Mouse (Mus musculus): ENCODE results near the gene Armc7. TPM values are rescaled to one million over a fixed set of nuclear protein-coding genes. Genes with fewer than 3 reads are reported as not detected.

Gene Armc7
- polyA plus RNA-seq, 1 experiment = 6.2 TPM

- H3ac ChIP-seq (ENCODE audit: control insufficient read depth, insufficient read length) = no peak within 1 kb of the TSS
- no peaks in the 10 kb centered on the region for H3K36me3 ChIP-seq (ENCODE audit: control insufficient read depth, insufficient read depth)
- TF ChIP-seq MYOG (IDR thresholded peaks at IDR 0.05; ENCODE audit: control insufficient read depth in 1 of 3, insufficient read depth in 1 of 3, insufficient read length in 2 of 3, low read depth in 2 of 3) = no peak
- no peak for TF ChIP-seq SRF (IDR thresholded peaks at IDR 0.05; ENCODE audit: control insufficient read depth, insufficient read length, low read depth)
- no peaks in the 10 kb centered on the region for H3K27me3 ChIP-seq (ENCODE audit: control insufficient read depth, insufficient read depth, insufficient read length)
- no peaks in the 10 kb centered on the region for H3K79me2 ChIP-seq (ENCODE audit: control insufficient read depth, insufficient read depth)
- no peak within 1 kb of the TSS for H3K4me3 ChIP-seq
- H3K4me2 ChIP-seq (ENCODE audit: low read depth) = no peak within 1 kb of the TSS
Observed at GRCm38 (mm10) chr11:115439906-115440595, 35.4 kb upstream of the Armc7 start, which contains the start of gene Trim80. Gene Trim80 (plus strand): TSS chr11:115440545.

DNA sequence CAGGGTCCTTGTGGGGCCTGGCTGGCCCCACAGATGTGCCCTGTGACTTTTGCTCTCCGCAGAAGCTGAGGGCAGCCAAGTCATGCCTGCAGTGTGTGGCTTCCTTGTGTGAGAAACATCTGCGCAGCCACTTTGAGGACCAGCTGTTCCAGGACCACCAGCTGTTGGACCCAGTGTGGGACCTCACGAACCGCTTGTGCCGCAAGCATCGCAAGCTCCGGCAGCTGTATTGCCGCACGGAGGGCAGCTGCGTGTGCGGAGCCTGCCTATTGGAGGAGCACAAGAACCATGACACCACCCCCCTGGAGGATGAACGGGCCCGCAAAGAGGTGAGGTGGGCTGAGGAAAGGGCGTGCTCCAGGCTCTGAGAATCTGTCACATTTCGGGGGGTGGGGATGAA is 34.0 kb upstream of the Armc7 start:
- H3ac ChIP-seq (ENCODE audit: control insufficient read depth, insufficient read length) = no peak overlapping the region
- no peak overlapping the region for H3K4me2 ChIP-seq (ENCODE audit: low read depth)
- H3K4me3 ChIP-seq = no peak overlapping the region
- H3K79me2 ChIP-seq (ENCODE audit: control insufficient read depth, insufficient read depth) = no peaks in the 10 kb centered on the region
- no peaks in the 10 kb centered on the region for H3K27me3 ChIP-seq (ENCODE audit: control insufficient read depth, insufficient read depth, insufficient read length)
- no peak for TF ChIP-seq POLR2AphosphoS2 (IDR thresholded peaks at IDR 0.05; ENCODE audit: insufficient read length, low read depth)
- no peak for TF ChIP-seq REST (IDR thresholded peaks at IDR 0.05; ENCODE audit: insufficient read depth, insufficient read length)
- TF ChIP-seq CEBPB (IDR thresholded peaks at IDR 0.05; ENCODE audit: insufficient read depth, poor library complexity, severe bottlenecking) = no peak
- TF ChIP-seq SRF (IDR thresholded peaks at IDR 0.05; ENCODE audit: control insufficient read depth, insufficient read length, low read depth) = no peak
- no peak for TF ChIP-seq USF1 (IDR thresholded peaks at IDR 0.05; ENCODE audit: low read depth)
- TF ChIP-seq MYOD1 (IDR thresholded peaks at IDR 0.05; ENCODE audit: control insufficient read depth in 1 of 3, insufficient read length in 2 of 3, low read depth in 2 of 3) = no peak
- TF ChIP-seq POLR2A (IDR thresholded peaks at IDR 0.05; ENCODE audit: insufficient read length, low read depth) = no peak
- no peak for TF ChIP-seq MYOG (IDR thresholded peaks at IDR 0.05; ENCODE audit: control insufficient read depth in 1 of 3, insufficient read depth in 1 of 3, insufficient read length in 2 of 3, low read depth in 2 of 3)
- no peak for TF ChIP-seq TCF3 (IDR thresholded peaks at IDR 0.05; ENCODE audit: insufficient read length, low read depth)
- no peak for TF ChIP-seq MAX (IDR thresholded peaks at IDR 0.05; ENCODE audit: low read depth)
- H3K36me3 ChIP-seq (ENCODE audit: control insufficient read depth, insufficient read depth) = no peaks in the 10 kb centered on the region

- no peaks in the 10 kb centered on the region for H3K79me2 ChIP-seq (ENCODE audit: control insufficient read depth, insufficient read depth)
- H3K4me2 ChIP-seq (ENCODE audit: low read depth) = no peak overlapping the region
- TF ChIP-seq POLR2A (IDR thresholded peaks at IDR 0.05; ENCODE audit: insufficient read length, low read depth) (no peak), MYOG (IDR thresholded peaks at IDR 0.05; ENCODE audit: control insufficient read depth in 1 of 3, insufficient read depth in 1 of 3, insufficient read length in 2 of 3, low read depth in 2 of 3) (no peak), MAX (IDR thresholded peaks at IDR 0.05; ENCODE audit: low read depth) (no peak), MYOD1 (IDR thresholded peaks at IDR 0.05; ENCODE audit: control insufficient read depth in 1 of 3, insufficient read length in 2 of 3, low read depth in 2 of 3) (no peak), REST (IDR thresholded peaks at IDR 0.05; ENCODE audit: insufficient read depth, insufficient read length) (no peak), USF1 (IDR thresholded peaks at IDR 0.05; ENCODE audit: low read depth) (no peak), TCF12 (IDR thresholded peaks at IDR 0.05; ENCODE audit: insufficient read depth, poor library complexity, severe bottlenecking) (no peak), POLR2AphosphoS2 (IDR thresholded peaks at IDR 0.05; ENCODE audit: insufficient read length, low read depth) (no peak)
- no peaks in the 10 kb centered on the region for H3K36me3 ChIP-seq (ENCODE audit: control insufficient read depth, insufficient read depth)
- no peak overlapping the region for H3ac ChIP-seq (ENCODE audit: control insufficient read depth, insufficient read length)
- H3K4me3 ChIP-seq = no peak overlapping the region
- peaks cover 19% of the 10 kb centered on the region for H3K27me3 ChIP-seq (ENCODE audit: control insufficient read depth, insufficient read depth, insufficient read length)
Observed at GRCm38 (mm10) chr11:115446906-115447305, 28.6 kb upstream of the Armc7 start.

GRCm38 (mm10) chr11:115447321-115447885 is 28.1 kb upstream of the Armc7 start:
- no peak overlapping the region for H3K4me3 ChIP-seq
- no peaks in the 10 kb centered on the region for H3K79me2 ChIP-seq (ENCODE audit: control insufficient read depth, insufficient read depth)
- H3K27me3 ChIP-seq (ENCODE audit: control insufficient read depth, insufficient read depth, insufficient read length) = peaks cover 19% of the 10 kb centered on the region
- no peak overlapping the region for H3K4me2 ChIP-seq (ENCODE audit: low read depth)
- no peak overlapping the region for H3ac ChIP-seq (ENCODE audit: control insufficient read depth, insufficient read length)
- no peaks in the 10 kb centered on the region for H3K36me3 ChIP-seq (ENCODE audit: control insufficient read depth, insufficient read depth)
- TF ChIP-seq POLR2A (IDR thresholded peaks at IDR 0.05; ENCODE audit: insufficient read length, low read depth) (no peak), USF1 (IDR thresholded peaks at IDR 0.05; ENCODE audit: low read depth) (no peak), POLR2AphosphoS2 (IDR thresholded peaks at IDR 0.05; ENCODE audit: insufficient read length, low read depth) (no peak), TCF3 (IDR thresholded peaks at IDR 0.05; ENCODE audit: insufficient read length, low read depth) (no peak), E2F4 (IDR thresholded peaks at IDR 0.05; ENCODE audit: insufficient read depth) (no peak), REST (IDR thresholded peaks at IDR 0.05; ENCODE audit: insufficient read depth, insufficient read length) (no peak), MYOD1 (IDR thresholded peaks at IDR 0.05; ENCODE audit: control insufficient read depth in 1 of 3, insufficient read length in 2 of 3, low read depth in 2 of 3) (no peak), TCF12 (IDR thresholded peaks at IDR 0.05; ENCODE audit: insufficient read depth, poor library complexity, severe bottlenecking) (no peak), MAX (IDR thresholded peaks at IDR 0.05; ENCODE audit: low read depth) (no peak), CEBPB (IDR thresholded peaks at IDR 0.05; ENCODE audit: insufficient read depth, poor library complexity, severe bottlenecking) (no peak)

- TF ChIP-seq POLR2A (IDR thresholded peaks at IDR 0.05; ENCODE audit: insufficient read length, low read depth) = no peak
- no peak for TF ChIP-seq POLR2AphosphoS2 (IDR thresholded peaks at IDR 0.05; ENCODE audit: insufficient read length, low read depth)
- no peak for TF ChIP-seq E2F4 (IDR thresholded peaks at IDR 0.05; ENCODE audit: insufficient read depth)
- no peak for TF ChIP-seq SRF (IDR thresholded peaks at IDR 0.05; ENCODE audit: control insufficient read depth, insufficient read length, low read depth)
- TF ChIP-seq TCF3 (IDR thresholded peaks at IDR 0.05; ENCODE audit: insufficient read length, low read depth) = no peak
- no peak for TF ChIP-seq MYOG (IDR thresholded peaks at IDR 0.05; ENCODE audit: control insufficient read depth in 1 of 3, insufficient read depth in 1 of 3, insufficient read length in 2 of 3, low read depth in 2 of 3)
- TF ChIP-seq MYOD1 (IDR thresholded peaks at IDR 0.05; ENCODE audit: control insufficient read depth in 1 of 3, insufficient read length in 2 of 3, low read depth in 2 of 3) = no peak
- TF ChIP-seq CEBPB (IDR thresholded peaks at IDR 0.05; ENCODE audit: insufficient read depth, poor library complexity, severe bottlenecking) = no peak
- no peak for TF ChIP-seq MAX (IDR thresholded peaks at IDR 0.05; ENCODE audit: low read depth)
- TF ChIP-seq TCF12 (IDR thresholded peaks at IDR 0.05; ENCODE audit: insufficient read depth, poor library complexity, severe bottlenecking) = no peak
- no peak for TF ChIP-seq REST (IDR thresholded peaks at IDR 0.05; ENCODE audit: insufficient read depth, insufficient read length)
- TF ChIP-seq USF1 (IDR thresholded peaks at IDR 0.05; ENCODE audit: low read depth) = no peak
- H3K27me3 ChIP-seq (ENCODE audit: control insufficient read depth, insufficient read depth, insufficient read length) = peaks cover 19% of the 10 kb centered on the region
- H3K4me2 ChIP-seq (ENCODE audit: low read depth) = no peak overlapping the region
- no peak overlapping the region for H3K4me3 ChIP-seq
- no peaks in the 10 kb centered on the region for H3K36me3 ChIP-seq (ENCODE audit: control insufficient read depth, insufficient read depth)
- H3ac ChIP-seq (ENCODE audit: control insufficient read depth, insufficient read length) = no peak overlapping the region
- H3K79me2 ChIP-seq (ENCODE audit: control insufficient read depth, insufficient read depth) = no peaks in the 10 kb centered on the region
Observed at GRCm38 (mm10) chr11:115448075-115448474, 27.4 kb upstream of the Armc7 start.

All from myocyte (in vitro differentiated cells).